Mouse (Mus musculus): ENCODE data around the gene Nudt3. TPM values are rescaled to one million over a fixed set of nuclear protein-coding genes. Genes with fewer than 3 reads are reported as not detected.

Gene Nudt3
- polyA plus RNA-seq, 1 experiment from 2014 or later, result 40.6 TPM

GRCm38 (mm10) chr17:27545991-27546390, 77.3 kb downstream of the Nudt3 start:
- no peaks in the 10 kb centered on the region for H3K27me3 ChIP-seq (ENCODE audit: control insufficient read depth, insufficient read depth, low read length)
- H3K27ac ChIP-seq (replicated peaks), result no peak overlapping the region
- H3K4me3 ChIP-seq (ENCODE audit: low read depth, low read length), result no peak overlapping the region
- H3K9me3 ChIP-seq (ENCODE audit: control insufficient read depth, low read length), result no peaks in the 10 kb centered on the region
- H3K36me3 ChIP-seq (ENCODE audit: control insufficient read depth, insufficient read depth, low read length), result no peaks in the 10 kb centered on the region
- DNase-seq (ENCODE audit: low spot score) (no peak), ATAC-seq (ENCODE audit: low FRiP score, low TSS enrichment) (no peak)
- H3K4me2 ChIP-seq (replicated peaks; ENCODE audit: low read depth), result no peak overlapping the region
- 0 out of 2 replicates have a peak, but pooled peaks cover 5% of the 10 kb centered on the region for H3K4me1 ChIP-seq (replicated peaks; ENCODE audit: control insufficient read depth, insufficient read depth)
- no peak overlapping the region for H3K9ac ChIP-seq (ENCODE audit: low read length)
- 51% methylated on average over 12 of the region's 12 CpGs for WGBS
- TF ChIP-seq EP300 (optimal IDR thresholded peaks at IDR 0.05), result no peak
- no peak for TF ChIP-seq CTCF (IDR thresholded peaks at IDR 0.05; ENCODE audit: low read depth)

- no peak overlapping the region for H3K4me3 ChIP-seq (ENCODE audit: low read depth, low read length)
- H3K9me3 ChIP-seq (ENCODE audit: control insufficient read depth, low read length), result no peaks in the 10 kb centered on the region
- no peaks in the 10 kb centered on the region for H3K27me3 ChIP-seq (ENCODE audit: control insufficient read depth, insufficient read depth, low read length)
- no peak overlapping the region for H3K4me2 ChIP-seq (replicated peaks; ENCODE audit: low read depth)
- ATAC-seq (ENCODE audit: low FRiP score, low TSS enrichment) (no peak), DNase-seq (ENCODE audit: low spot score) (no peak)
- no peak for TF ChIP-seq CTCF (IDR thresholded peaks at IDR 0.05; ENCODE audit: low read depth)
- no peak for TF ChIP-seq EP300 (optimal IDR thresholded peaks at IDR 0.05)
- no peak overlapping the region for H3K27ac ChIP-seq (replicated peaks)
- 0 out of 2 replicates have a peak, but pooled peaks cover 5% of the 10 kb centered on the region for H3K4me1 ChIP-seq (replicated peaks; ENCODE audit: control insufficient read depth, insufficient read depth)
- no peak overlapping the region for H3K9ac ChIP-seq (ENCODE audit: low read length)
- 90% methylated on average over 11 of the region's 11 CpGs for WGBS
- H3K36me3 ChIP-seq (ENCODE audit: control insufficient read depth, insufficient read depth, low read length), result no peaks in the 10 kb centered on the region
Observed at GRCm38 (mm10) chr17:27544551-27544950, 78.7 kb downstream of the Nudt3 start.

GRCm38 (mm10) chr17:27541984-27542383, 81.3 kb downstream of the Nudt3 start:
- whole genome bisulfite sequencing, result 67% methylated on average over 3 of the region's 3 CpGs
- H3K9me3 ChIP-seq (ENCODE audit: control insufficient read depth, low read length), result no peaks in the 10 kb centered on the region
- TF ChIP-seq CTCF (IDR thresholded peaks at IDR 0.05; ENCODE audit: low read depth) (no peak), EP300 (optimal IDR thresholded peaks at IDR 0.05) (no peak)
- H3K27ac ChIP-seq (replicated peaks), result no peak overlapping the region
- no peak overlapping the region for H3K9ac ChIP-seq (ENCODE audit: low read length)
- H3K36me3 ChIP-seq (ENCODE audit: control insufficient read depth, insufficient read depth, low read length), result no peaks in the 10 kb centered on the region
- no peak overlapping the region for H3K4me3 ChIP-seq (ENCODE audit: low read depth, low read length)
- 0 out of 2 replicates have a peak, but pooled peaks cover under 1% of the 10 kb centered on the region for H3K4me1 ChIP-seq (replicated peaks; ENCODE audit: control insufficient read depth, insufficient read depth)
- ATAC-seq (ENCODE audit: low FRiP score, low TSS enrichment) (no peak), DNase-seq (ENCODE audit: low spot score) (no peak)
- no peak overlapping the region for H3K4me2 ChIP-seq (replicated peaks; ENCODE audit: low read depth)
- no peaks in the 10 kb centered on the region for H3K27me3 ChIP-seq (ENCODE audit: control insufficient read depth, insufficient read depth, low read length)

- no peak overlapping the region for H3K9ac ChIP-seq (ENCODE audit: low read length)
- TF ChIP-seq CTCF (IDR thresholded peaks at IDR 0.05; ENCODE audit: low read depth) (no peak), EP300 (optimal IDR thresholded peaks at IDR 0.05) (no peak)
- 67% methylated on average over 2 of the region's 2 CpGs for WGBS
- no peak for DNase-seq (ENCODE audit: low spot score)
- H3K27me3 ChIP-seq (ENCODE audit: control insufficient read depth, insufficient read depth, low read length), result no peaks in the 10 kb centered on the region
- no peak overlapping the region for H3K4me3 ChIP-seq (ENCODE audit: low read depth, low read length)
- no peaks in the 10 kb centered on the region for H3K9me3 ChIP-seq (ENCODE audit: control insufficient read depth, low read length)
- H3K36me3 ChIP-seq (ENCODE audit: control insufficient read depth, insufficient read depth, low read length), result no peaks in the 10 kb centered on the region
- H3K4me1 ChIP-seq (replicated peaks; ENCODE audit: control insufficient read depth, insufficient read depth), result no peaks in the 10 kb centered on the region
- ATAC-seq (ENCODE audit: low FRiP score, low TSS enrichment), result no peak
- no peak overlapping the region for H3K4me2 ChIP-seq (replicated peaks; ENCODE audit: low read depth)
- H3K27ac ChIP-seq (replicated peaks), result no peak overlapping the region
Observed at GRCm38 (mm10) chr17:27541261-27541660, 82.0 kb downstream of the Nudt3 start.

- no peak overlapping the region for H3K27ac ChIP-seq (replicated peaks)
- H3K4me3 ChIP-seq (ENCODE audit: low read depth, low read length), result no peak overlapping the region
- no peaks in the 10 kb centered on the region for H3K36me3 ChIP-seq (ENCODE audit: control insufficient read depth, insufficient read depth, low read length)
- TF ChIP-seq CTCF (IDR thresholded peaks at IDR 0.05; ENCODE audit: low read depth) (peak; percentile 100), EP300 (optimal IDR thresholded peaks at IDR 0.05) (no peak)
- no peaks in the 10 kb centered on the region for H3K9me3 ChIP-seq (ENCODE audit: control insufficient read depth, low read length)
- peak; percentile 89 for DNase-seq (ENCODE audit: low spot score)
- H3K27me3 ChIP-seq (ENCODE audit: control insufficient read depth, insufficient read depth, low read length), result no peaks in the 10 kb centered on the region
- no peak overlapping the region for H3K4me2 ChIP-seq (replicated peaks; ENCODE audit: low read depth)
- peak; percentile 62; the same call in 1 of the 2 replicates for ATAC-seq (ENCODE audit: low FRiP score, low TSS enrichment)
- WGBS, result 4% methylated on average over 10 of the region's 10 CpGs
- no peak overlapping the region for H3K9ac ChIP-seq (ENCODE audit: low read length)
- H3K4me1 ChIP-seq (replicated peaks; ENCODE audit: control insufficient read depth, insufficient read depth), result no peaks in the 10 kb centered on the region
Observed at GRCm38 (mm10) chr17:27534718-27535117, 88.6 kb downstream of the Nudt3 start.

- Histone ChIP-seq H3K9ac (ENCODE audit: low read length) (no peak overlapping the region), H3K4me1 (replicated peaks; ENCODE audit: control insufficient read depth, insufficient read depth) (no peaks in the 10 kb centered on the region), H3K27ac (replicated peaks) (no peak overlapping the region), H3K27me3 (ENCODE audit: control insufficient read depth, insufficient read depth, low read length) (no peaks in the 10 kb centered on the region), H3K4me3 (ENCODE audit: low read depth, low read length) (no peak overlapping the region), H3K36me3 (ENCODE audit: control insufficient read depth, insufficient read depth, low read length) (no peaks in the 10 kb centered on the region), H3K4me2 (replicated peaks; ENCODE audit: low read depth) (no peak overlapping the region), H3K9me3 (ENCODE audit: control insufficient read depth, low read length) (no peaks in the 10 kb centered on the region)
- WGBS, result 90% methylated on average over 2 of the region's 3 CpGs
- ATAC-seq (ENCODE audit: low FRiP score, low TSS enrichment) (no peak), DNase-seq (ENCODE audit: low spot score) (no peak)
- peak; percentile 41 for TF ChIP-seq CTCF (IDR thresholded peaks at IDR 0.05; ENCODE audit: low read depth)
- TF ChIP-seq EP300 (optimal IDR thresholded peaks at IDR 0.05), result no peak
Observed at GRCm38 (mm10) chr17:27533354-27533753, 89.9 kb downstream of the Nudt3 start.
